Mouse (Mus musculus) neutrophil, adult 5-6 weeks (primary cell): ENCODE results near the gene Hnrnpa1. TPM values are rescaled to one million over a fixed set of nuclear protein-coding genes. Genes with fewer than 3 reads are reported as not detected.
A peak's percentile ranks its signal among the peaks of the same experiment; 100 is the strongest.
"Not testable (repeated sequence)": the region's sequence is repeated elsewhere in the genome, so short reads cannot be mapped to it uniquely, and the experiment has no call there.

ENCODE experiments used
- ATAC-seq: fragments of 151-379, 151-347 bp; 2 replicates; pipeline ENCODE4 v1.8.0; 2017; ENCODE audit warnings: mild to moderate bottlenecking, moderate TSS enrichment; ENCODE audit not compliant: insufficient number of reproducible peaks, poor library complexity, low FRiP score, severe bottlenecking; ENCODE audit errors: extremely low read depth
- total RNA-seq: library from RNA; stranded (forward); fragments of 200-1000 nt; gene quantifications from 2 replicates; pipeline ENCODE4 v1.2.3, GENCODE M21; 2017

Gene Hnrnpa1
- total RNA-seq, 1 experiment from 2014 or later, result 352 TPM

- ATAC-seq, result peak; percentile 51
Measured at GRCm38 (mm10) chr15:103239130-103239684, 1.0 kb upstream of the Hnrnpa1 start.

DNA sequence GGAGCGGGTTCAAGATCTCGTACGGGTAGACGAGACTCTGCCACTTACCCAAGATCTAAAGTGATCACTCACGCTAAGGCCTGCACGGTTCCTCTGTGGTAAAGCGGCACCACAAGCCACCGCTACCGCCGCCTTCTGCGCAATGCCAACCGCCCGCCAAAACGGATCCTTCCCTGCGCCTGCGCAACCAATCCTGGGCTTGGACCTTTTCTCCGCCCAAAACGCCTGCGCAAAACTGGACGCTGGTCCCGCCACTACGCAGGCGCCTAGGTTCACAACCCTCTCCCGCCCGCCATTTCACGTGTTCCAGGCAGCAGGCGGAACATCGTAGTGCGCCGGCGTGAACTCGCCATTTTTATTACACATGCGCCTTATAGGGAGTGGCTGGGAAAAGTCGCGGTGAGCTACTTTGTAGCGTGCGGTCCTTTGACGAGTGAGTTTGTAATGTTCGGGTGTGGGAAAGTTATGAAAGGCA lies 510 bp upstream of the Hnrnpa1 start, which contains the start of gene Cbx5:
Cbx5 (minus strand) TSS at position 132 of the 475 bp plus-strand sequence.
- ATAC-seq, result peak; percentile 69

DNA sequence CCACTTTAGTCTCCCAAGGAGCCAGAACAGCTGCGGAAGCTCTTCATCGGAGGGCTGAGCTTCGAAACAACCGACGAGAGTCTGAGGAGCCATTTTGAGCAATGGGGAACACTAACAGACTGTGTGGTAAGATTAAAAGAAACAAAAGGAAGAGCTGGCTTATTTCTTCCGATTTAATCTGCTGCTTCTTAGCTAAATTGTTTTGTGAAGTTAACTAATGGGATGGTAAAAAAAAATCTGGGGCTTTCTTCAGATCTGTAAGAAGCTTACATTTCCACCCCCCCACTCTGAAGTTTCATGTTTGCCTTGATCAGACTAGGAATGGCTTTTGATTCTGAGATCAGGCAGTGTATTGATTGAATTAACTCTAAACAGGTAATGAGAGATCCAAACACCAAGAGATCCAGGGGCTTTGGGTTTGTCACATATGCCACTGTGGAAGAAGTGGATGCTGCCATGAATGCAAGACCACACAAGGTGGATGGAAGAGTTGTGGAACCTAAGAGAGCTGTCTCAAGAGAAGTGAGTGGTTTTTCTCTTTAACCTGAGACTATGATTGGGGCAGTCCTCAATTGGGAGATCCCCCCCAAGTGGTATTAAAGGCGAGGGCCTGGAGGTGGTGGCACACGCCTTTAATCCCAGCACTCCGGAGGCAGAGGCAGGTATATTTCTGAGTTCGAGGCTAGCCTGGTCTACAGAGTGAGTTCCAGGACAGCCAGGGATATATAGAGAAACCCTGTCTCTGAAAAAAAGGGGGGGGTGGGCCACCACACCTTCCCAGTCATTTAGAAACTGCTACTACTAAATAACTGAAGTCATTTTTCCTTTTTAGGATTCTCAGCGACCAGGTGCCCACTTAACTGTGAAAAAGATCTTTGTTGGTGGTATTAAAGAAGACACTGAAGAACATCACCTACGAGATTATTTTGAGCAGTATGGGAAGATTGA lies 1.1 kb downstream of the Hnrnpa1 start:
- ATAC-seq, result not testable (repeated sequence)

GRCm38 (mm10) chr15:103242885-103243284 lies 2.7 kb downstream of the Hnrnpa1 start:
- ATAC-seq, result no peak

GRCm38 (mm10) chr15:103245616-103246015 lies 5.4 kb downstream of the Hnrnpa1 start:
- ATAC-seq, result no peak

DNA sequence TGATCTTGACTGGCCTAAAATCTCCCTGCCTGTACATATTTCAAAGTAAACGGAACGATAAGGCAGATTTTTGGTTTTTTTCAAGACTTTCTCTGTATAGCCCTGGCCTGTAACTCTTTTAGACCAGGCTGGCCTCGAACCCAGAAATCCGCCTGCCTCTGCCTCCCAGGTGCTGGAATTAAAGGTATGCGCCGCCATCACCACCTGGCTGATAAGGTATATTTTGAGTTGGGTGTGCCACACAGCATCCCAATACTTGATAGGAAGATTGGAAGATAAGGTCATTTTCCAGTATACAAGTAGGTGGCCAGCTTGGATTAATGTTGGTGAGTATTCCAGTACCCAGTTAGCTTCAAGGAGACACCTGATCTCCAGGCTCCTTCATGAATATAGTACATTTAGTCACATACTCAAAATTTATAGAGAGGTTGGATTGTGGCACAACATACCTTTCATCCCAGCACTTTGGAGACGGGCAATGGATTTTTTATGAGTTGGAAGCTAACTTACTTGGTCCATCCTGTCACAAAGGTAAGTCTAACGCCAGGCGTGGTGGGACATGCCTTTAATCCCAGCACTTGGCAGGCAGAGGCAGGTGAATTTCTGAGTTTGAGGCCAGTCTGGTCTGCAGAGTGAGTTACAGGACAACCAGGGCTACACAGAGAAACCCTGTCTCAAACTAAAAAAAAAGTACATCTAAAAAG lies 7.0 kb downstream of the Hnrnpa1 start:
- ATAC-seq, result no peak

DNA sequence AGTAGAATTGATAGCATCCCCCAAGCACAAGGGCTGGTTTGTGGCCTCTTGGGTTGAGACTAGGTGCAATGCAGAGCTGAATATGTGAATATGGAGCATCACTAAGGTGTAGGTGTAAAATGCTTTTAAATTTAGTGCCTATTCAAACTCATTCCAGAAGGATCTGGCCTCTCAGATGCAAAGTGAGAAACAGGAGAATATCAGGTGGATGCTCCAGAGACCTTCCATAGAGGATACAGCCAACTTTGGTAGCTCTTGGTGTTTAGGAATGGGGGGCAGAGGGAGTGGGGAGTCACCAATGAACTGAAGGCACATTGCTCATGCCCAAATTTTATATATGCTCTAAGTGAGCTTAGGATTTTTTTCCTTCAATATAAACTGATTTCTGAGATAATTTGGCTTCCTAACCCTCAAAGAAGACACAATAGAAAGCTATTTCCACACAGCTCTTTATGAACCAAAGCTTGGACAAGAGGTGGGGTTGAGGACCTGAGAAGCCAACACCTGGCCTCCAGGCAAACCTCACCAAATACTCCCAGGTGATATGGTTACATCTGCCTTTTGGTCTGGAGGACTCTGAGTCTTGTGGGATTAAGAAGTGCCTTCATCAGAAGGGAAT lies 7.7 kb downstream of the Hnrnpa1 start:
- no peak for ATAC-seq

DNA sequence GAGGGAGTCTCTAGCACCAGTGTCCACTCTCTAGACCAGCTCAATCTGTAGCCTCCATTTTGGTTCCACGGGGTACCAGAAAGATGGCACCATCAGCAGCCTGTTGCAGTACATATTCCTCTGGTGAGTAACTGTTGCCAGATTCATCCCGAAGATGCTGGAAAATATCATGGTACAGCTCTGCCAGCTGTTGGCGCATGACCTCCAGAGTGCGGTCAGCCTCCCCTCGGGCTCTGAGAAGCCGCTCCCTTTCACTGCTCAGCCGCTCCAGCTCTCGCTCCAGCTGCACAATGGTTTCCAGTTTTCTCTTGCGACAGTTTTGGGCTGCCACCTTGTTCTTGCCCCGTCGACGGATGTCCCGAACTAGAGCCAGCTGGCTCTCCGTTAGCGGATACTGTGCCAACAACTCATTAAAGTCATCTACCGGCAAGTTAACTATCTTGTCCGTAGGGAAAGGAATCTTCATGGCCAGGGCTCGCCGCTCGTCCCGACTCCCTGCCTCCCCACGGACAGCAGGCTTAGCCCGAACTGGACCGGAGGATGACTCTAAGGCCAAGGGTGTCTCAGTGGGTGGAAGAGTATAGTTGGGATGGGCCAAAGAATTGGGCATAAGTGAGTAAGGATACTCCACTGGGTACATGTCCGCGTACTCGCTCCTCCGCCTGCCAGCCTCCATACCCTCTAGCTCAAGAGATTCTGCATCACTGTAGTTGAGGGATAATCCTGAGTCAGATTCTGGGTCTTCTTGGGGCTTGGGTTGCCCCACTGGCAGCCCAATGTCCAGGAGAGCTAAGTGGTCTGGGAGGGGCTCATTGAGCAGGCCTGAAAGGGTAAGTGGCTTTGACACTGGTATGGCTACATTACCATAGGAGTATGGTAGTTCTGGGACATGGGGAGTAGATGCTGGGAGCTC lies 8.4 kb downstream of the Hnrnpa1 start:
- ATAC-seq, result no peak

GRCm38 (mm10) chr15:103249511-103249910 lies 9.3 kb downstream of the Hnrnpa1 start:
- ATAC-seq, result not testable (repeated sequence)

DNA sequence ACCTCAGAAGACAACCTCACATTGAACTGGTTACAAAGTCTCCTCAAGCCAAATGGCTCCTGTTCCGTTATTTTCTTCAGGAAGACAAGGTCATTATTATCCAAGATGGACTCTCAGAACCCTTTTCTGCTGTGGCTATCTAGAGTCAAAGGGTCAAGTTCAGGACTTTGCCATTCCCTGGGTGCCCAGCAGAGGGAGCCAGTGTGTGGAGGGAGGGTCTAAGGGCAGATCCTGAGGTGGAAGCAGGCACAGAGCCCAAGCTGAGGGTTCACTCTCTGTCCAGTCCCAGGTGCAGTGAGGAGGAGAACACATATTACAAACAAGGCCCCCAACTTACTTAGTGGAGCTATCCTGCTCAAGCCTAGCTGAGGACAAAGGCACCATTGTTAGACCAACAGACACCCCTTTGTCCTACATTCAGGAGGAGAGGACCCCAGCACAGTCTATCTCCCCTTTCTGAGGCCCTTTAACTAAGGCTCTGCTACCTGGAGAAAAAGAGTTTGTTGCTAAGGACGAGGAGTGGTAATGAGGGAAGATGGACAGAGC lies 10.0 kb downstream of the Hnrnpa1 start:
- ATAC-seq, result peak; percentile 64

- no peak for ATAC-seq
Measured at GRCm38 (mm10) chr15:103251595-103251994, 11.4 kb downstream of the Hnrnpa1 start.

- peak; percentile 44; the same call in 1 of the 2 replicates for ATAC-seq
Measured at GRCm38 (mm10) chr15:103252660-103253059, 12.4 kb downstream of the Hnrnpa1 start.

DNA sequence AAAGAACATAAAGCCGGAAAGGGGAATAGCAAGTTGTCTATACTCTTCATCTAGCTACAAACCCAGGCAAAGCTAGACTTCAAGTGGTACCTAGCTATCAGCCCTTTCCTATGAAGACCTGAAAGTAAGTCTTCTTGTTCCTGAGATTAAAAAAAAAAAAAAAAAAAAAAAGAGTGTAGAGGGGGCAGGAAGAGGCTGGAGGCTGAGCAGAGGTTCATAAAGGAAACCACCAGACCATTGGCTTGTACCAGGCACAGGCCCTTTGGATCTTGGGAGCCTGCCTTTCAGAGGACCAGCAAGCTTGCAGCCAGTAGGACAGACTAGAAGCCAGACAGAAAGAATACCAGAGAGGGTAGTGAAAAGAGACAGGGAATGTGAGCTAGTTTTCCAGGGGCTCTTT lies 13.1 kb downstream of the Hnrnpa1 start:
- ATAC-seq, result no peak

DNA sequence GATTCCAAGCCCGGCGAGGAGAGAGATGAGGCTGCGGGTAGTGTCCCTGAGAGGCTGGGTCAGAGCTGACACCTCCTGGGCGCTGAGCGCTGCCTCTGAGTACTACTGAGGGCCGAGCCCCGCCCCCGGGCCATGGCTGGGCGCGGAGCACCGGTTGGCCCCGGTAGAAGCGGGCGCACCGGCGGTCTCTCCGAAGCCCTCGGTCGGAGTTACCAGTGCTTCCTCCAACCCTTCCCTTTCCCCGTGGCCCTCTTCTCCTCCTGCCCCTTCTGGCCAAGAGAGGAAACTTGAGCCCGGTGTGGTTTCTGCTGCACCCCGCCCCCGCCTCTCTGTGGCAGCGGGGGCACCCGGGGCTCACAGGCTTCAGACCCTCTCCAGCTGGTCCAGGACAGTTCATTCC lies 14.9 kb downstream of the Hnrnpa1 start:
- ATAC-seq, result peak; percentile 17; the same call in 1 of the 2 replicates

- ATAC-seq, result no peak
Measured at GRCm38 (mm10) chr15:103256210-103256986, 16.2 kb downstream of the Hnrnpa1 start.

- ATAC-seq, result peak; percentile 93
Measured at GRCm38 (mm10) chr15:103257790-103258728, 17.8 kb downstream of the Hnrnpa1 start, which contains the start of gene Nfe2. Nfe2 (minus strand) TSS chr15:103258403.
